Mouse (Mus musculus): Measurements from ENCODE around the gene Eif4e2.

GRCm38 (mm10) chr1:87214748-87215147 is 1.0 kb downstream of the Eif4e2 start:
- TF ChIP-seq CTCF (IDR thresholded peaks at IDR 0.05) (no peak), EP300 (IDR thresholded peaks at IDR 0.05) (no peak)
